ENCODE assay signal across 7 mouse cellular contexts in genomic region chr8:84579595-84579994, GRCm38 (mm10).
DNase-seq lines count a peak whose midpoint lies in the region; ATAC-seq lines count a peak whose summit lies in the region.

No protein-coding gene starts in this region.

- no peaks in the 10 kb centered on the region for H3K9me3 ChIP-seq in neural tube, embryonic 15.5 days (replicated peaks)
- no peaks in the 10 kb centered on the region for H3K9me3 ChIP-seq in forebrain, embryonic 14.5 days (replicated peaks; ENCODE audit: control insufficient read depth, low read length)
- no peaks in the 10 kb centered on the region for H3K9me3 ChIP-seq in limb, embryonic 10.5 days (replicated peaks)

- no peak overlapping the region for H3K9ac ChIP-seq in neural tube, embryonic 15.5 days (replicated peaks)
- H3K9ac ChIP-seq in forebrain, embryonic 14.5 days (ENCODE audit: low read length) = no peak overlapping the region

- peaks cover 37% of the 10 kb centered on the region for H3K36me3 ChIP-seq in neural tube, embryonic 15.5 days
- H3K36me3 ChIP-seq in forebrain, embryonic 14.5 days (ENCODE audit: control insufficient read depth, insufficient read depth, low read length) = no peaks in the 10 kb centered on the region
- H3K36me3 ChIP-seq in limb, embryonic 10.5 days = no peaks in the 10 kb centered on the region

- no peak overlapping the region for H3K4me3 ChIP-seq in neural tube, embryonic 15.5 days (replicated peaks)
- H3K4me3 ChIP-seq in forebrain, embryonic 14.5 days (ENCODE audit: low read depth, low read length) = no peak overlapping the region
- H3K4me3 ChIP-seq in limb, embryonic 10.5 days = no peak overlapping the region

- 11% methylated on average over 3 of the region's 3 CpGs for WGBS in neural tube, embryonic 15.5 days
- WGBS in forebrain, embryonic 14.5 days = 12% methylated on average over 3 of the region's 3 CpGs
- WGBS in limb, embryonic 10.5 days = 20% methylated on average over 3 of the region's 3 CpGs

- peak; percentile 67 for DNase-seq in neural tube, embryonic 10.5 days (ENCODE audit: extremely low spot score, low spot score)
- DNase-seq in brain, adult 2 months (ENCODE audit: low read depth, low spot score) = peak; percentile 64
- DNase-seq in forebrain, embryonic 14.5 days (ENCODE audit: low spot score) = peak; percentile 65
- peak; percentile 75 for DNase-seq in limb, embryonic 10.5 days (ENCODE audit: low spot score)
- DNase-seq in naive thymus-derived CD4-positive, alpha-beta T cell, adult 2 months (ENCODE audit: low read depth) = peak; percentile 63
- no peak for DNase-seq in layer of hippocampus, adult 9-11 months

- no peak overlapping the region for H3K27ac ChIP-seq in neural tube, embryonic 15.5 days (replicated peaks)
- no peak overlapping the region for H3K27ac ChIP-seq in forebrain, embryonic 14.5 days (ENCODE audit: low read depth, low read length)
- H3K27ac ChIP-seq in limb, embryonic 10.5 days = no peak overlapping the region

- H3K4me2 ChIP-seq in neural tube, embryonic 15.5 days = no peak overlapping the region
- no peak overlapping the region for H3K4me2 ChIP-seq in forebrain, embryonic 14.5 days (ENCODE audit: low read length)

- no peak; the same call in 1 of the 2 replicates for ATAC-seq in neural tube, embryonic 15.5 days (ENCODE audit: low FRiP score)
- ATAC-seq in forebrain, embryonic 14.5 days = peak; percentile 40

- H3K4me1 ChIP-seq in neural tube, embryonic 15.5 days = no peaks in the 10 kb centered on the region
- no peaks in the 10 kb centered on the region for H3K4me1 ChIP-seq in forebrain, embryonic 14.5 days (ENCODE audit: control insufficient read depth, insufficient read depth, low read length)
- H3K4me1 ChIP-seq in limb, embryonic 10.5 days = peaks cover 4% of the 10 kb centered on the region

- no peaks in the 10 kb centered on the region for H3K27me3 ChIP-seq in neural tube, embryonic 15.5 days (replicated peaks)
- H3K27me3 ChIP-seq in forebrain, embryonic 14.5 days (replicated peaks; ENCODE audit: control insufficient read depth, insufficient read depth, low read length) = no peaks in the 10 kb centered on the region
- H3K27me3 ChIP-seq in limb, embryonic 10.5 days (ENCODE audit: low read depth, poor library complexity, severe bottlenecking) = no peaks in the 10 kb centered on the region
